Mouse (Mus musculus) small intestine, adult 2 months (tissue): ENCODE results near the gene Thbs3.

ENCODE experiments used
- CTCF ChIP-seq: fragments of 200-500 bp; IDR thresholded peaks from 2 replicates; pipeline ENCODE4 v1.5.1; 2012; ENCODE audit warnings: low read depth, mild to moderate bottlenecking, control low read depth, inconsistent platforms, low read length, moderate library complexity, mixed read lengths; ENCODE audit not compliant: insufficient replicate concordance, insufficient read length; ENCODE audit errors: extremely low read depth
- POLR2A ChIP-seq: fragments of 200-500 bp; IDR thresholded peaks from 2 replicates; pipeline ENCODE4 v1.6.1; 2012; ENCODE audit warnings: low read depth, mild to moderate bottlenecking, control low read depth, inconsistent platforms, low read length, moderate library complexity

DNA sequence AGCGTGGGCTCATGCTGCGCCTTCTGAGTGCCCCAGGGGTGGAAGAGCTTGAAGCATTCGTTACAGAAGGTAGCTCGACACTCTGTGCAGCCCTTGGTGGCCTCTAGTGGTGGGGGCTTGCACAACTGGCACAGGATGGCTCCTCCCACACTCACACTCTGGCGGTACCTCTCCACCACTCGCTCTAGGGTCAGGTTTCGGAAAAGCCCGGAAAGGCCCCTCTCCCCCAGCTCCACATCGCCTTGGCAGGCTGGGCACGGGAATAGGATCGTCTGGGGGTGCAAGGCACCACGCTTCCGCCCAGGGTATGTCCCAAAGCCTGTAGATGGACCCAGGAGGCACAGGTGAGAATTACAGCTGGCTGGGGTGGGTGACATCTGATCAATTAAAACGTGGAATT lies 28.6 kb downstream of the Thbs3 start:
- TF ChIP-seq CTCF (no peak), POLR2A (no peak)
